Mouse (Mus musculus): ENCODE results near the gene Cxcl3. TPM values are rescaled to one million over a fixed set of nuclear protein-coding genes. Genes with fewer than 3 reads are reported as not detected.

Cxcl3 gene
- polyA plus RNA-seq, 1 experiment from 2014 or later: 0.10 TPM

DNA sequence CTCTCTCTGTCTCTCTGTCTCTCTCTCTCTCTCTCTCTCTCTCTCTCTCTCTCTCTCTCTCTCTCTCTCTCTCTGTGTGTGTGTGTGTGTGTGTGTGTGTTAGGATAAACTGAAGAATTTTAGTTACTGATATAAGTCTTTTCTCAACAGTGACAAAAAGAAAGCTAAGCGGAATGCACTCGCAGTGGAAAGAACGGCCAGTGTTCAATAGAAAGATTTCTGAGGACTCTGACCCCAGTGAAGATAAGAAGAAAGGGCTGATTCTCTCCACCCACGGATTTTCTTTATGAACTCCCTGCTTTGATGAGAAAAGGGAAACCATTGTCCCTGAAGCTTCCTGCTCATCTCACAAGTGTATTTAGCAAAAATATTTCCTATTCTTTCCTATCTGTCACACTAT, 25.6 kb upstream of the Cxcl3 start:
- Histone ChIP-seq H3K4me3 (ENCODE audit: low read depth, low read length) (no peak overlapping the region), H3K36me3 (ENCODE audit: control insufficient read depth, insufficient read depth, low read length) (no peaks in the 10 kb centered on the region), H3K9ac (ENCODE audit: low read length) (no peak overlapping the region), H3K4me2 (replicated peaks; ENCODE audit: low read depth) (no peak overlapping the region), H3K9me3 (ENCODE audit: control insufficient read depth, low read length) (no peaks in the 10 kb centered on the region), H3K27me3 (ENCODE audit: control insufficient read depth, insufficient read depth, low read length) (peaks cover 6% of the 10 kb centered on the region; the same call in 1 of the 2 replicates), H3K4me1 (replicated peaks; ENCODE audit: control insufficient read depth, insufficient read depth) (peaks cover 2% of the 10 kb centered on the region; the same call in 1 of the 2 replicates), H3K27ac (replicated peaks) (no peak overlapping the region)
- DNase-seq (ENCODE audit: low spot score) (no peak), ATAC-seq (ENCODE audit: low FRiP score, low TSS enrichment) (no peak)
- 36% methylated on average over 4 of the region's 4 CpGs for WGBS
- TF ChIP-seq EP300 (optimal IDR thresholded peaks at IDR 0.05) (no peak), CTCF (IDR thresholded peaks at IDR 0.05; ENCODE audit: low read depth) (no peak)

DNA sequence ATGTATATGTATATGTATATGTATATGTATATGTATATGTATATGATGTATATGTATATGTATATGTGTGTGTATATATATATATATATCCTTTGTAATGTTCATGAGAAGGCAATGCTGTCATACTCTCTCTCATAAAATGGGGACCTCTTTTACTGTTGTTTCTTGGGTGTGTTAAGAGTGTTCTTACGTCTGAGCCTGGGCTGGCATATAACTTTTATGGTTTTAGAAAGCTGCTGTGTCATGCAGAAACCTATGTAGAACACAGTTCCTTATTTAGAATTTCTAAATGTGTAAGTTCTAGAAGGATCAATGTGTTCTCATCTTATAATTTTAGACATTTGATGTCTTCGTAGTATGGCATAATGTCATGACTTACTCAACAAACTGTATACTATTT, 25.1 kb upstream of the Cxcl3 start:
- Histone ChIP-seq H3K4me2 (replicated peaks; ENCODE audit: low read depth) (no peak overlapping the region), H3K36me3 (ENCODE audit: control insufficient read depth, insufficient read depth, low read length) (no peaks in the 10 kb centered on the region), H3K4me3 (ENCODE audit: low read depth, low read length) (no peak overlapping the region), H3K27me3 (ENCODE audit: control insufficient read depth, insufficient read depth, low read length) (peaks cover 6% of the 10 kb centered on the region; the same call in 1 of the 2 replicates), H3K9me3 (ENCODE audit: control insufficient read depth, low read length) (no peaks in the 10 kb centered on the region), H3K27ac (replicated peaks) (no peak overlapping the region), H3K9ac (ENCODE audit: low read length) (no peak overlapping the region), H3K4me1 (replicated peaks; ENCODE audit: control insufficient read depth, insufficient read depth) (peaks cover 2% of the 10 kb centered on the region; the same call in 1 of the 2 replicates)
- DNase-seq (ENCODE audit: low spot score) (no peak), ATAC-seq (ENCODE audit: low FRiP score, low TSS enrichment) (no peak)
- no peak for TF ChIP-seq CTCF (IDR thresholded peaks at IDR 0.05; ENCODE audit: low read depth)
- no peak for TF ChIP-seq EP300 (optimal IDR thresholded peaks at IDR 0.05)
- 85% methylated on average over 2 of the region's 2 CpGs for WGBS

DNA sequence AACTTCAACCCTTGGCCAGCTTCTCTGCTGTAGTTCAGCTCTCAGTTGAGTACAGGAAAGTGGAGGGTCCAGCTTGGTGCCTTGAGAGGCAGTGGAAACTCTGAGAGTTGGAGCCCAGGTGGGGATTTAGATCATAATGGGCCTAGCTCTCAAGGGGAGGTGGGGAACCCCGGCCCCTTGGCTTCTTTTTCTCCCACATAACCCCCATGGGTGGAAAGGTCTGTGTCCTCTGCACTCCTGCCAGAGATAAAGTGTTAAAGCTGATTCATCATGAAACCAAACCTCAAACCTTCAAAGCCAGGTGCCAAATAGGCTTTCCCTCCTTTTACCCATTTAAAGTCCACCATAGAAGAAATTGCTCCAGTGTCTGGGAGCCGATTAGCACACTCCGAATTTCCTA, 24.1 kb upstream of the Cxcl3 start:
- Histone ChIP-seq H3K27ac (replicated peaks) (no peak overlapping the region), H3K9ac (ENCODE audit: low read length) (no peak overlapping the region), H3K4me2 (replicated peaks; ENCODE audit: low read depth) (no peak overlapping the region), H3K36me3 (ENCODE audit: control insufficient read depth, insufficient read depth, low read length) (no peaks in the 10 kb centered on the region), H3K9me3 (ENCODE audit: control insufficient read depth, low read length) (no peaks in the 10 kb centered on the region), H3K27me3 (ENCODE audit: control insufficient read depth, insufficient read depth, low read length) (peaks cover 6% of the 10 kb centered on the region; the same call in 1 of the 2 replicates), H3K4me1 (replicated peaks; ENCODE audit: control insufficient read depth, insufficient read depth) (peaks cover 2% of the 10 kb centered on the region; the same call in 1 of the 2 replicates), H3K4me3 (ENCODE audit: low read depth, low read length) (no peak overlapping the region)
- no peak for DNase-seq (ENCODE audit: low spot score)
- 74% methylated on average over 3 of the region's 3 CpGs for WGBS
- no peak for TF ChIP-seq EP300 (optimal IDR thresholded peaks at IDR 0.05)
- no peak for TF ChIP-seq CTCF (IDR thresholded peaks at IDR 0.05; ENCODE audit: low read depth)
- ATAC-seq (ENCODE audit: low FRiP score, low TSS enrichment): no peak

DNA sequence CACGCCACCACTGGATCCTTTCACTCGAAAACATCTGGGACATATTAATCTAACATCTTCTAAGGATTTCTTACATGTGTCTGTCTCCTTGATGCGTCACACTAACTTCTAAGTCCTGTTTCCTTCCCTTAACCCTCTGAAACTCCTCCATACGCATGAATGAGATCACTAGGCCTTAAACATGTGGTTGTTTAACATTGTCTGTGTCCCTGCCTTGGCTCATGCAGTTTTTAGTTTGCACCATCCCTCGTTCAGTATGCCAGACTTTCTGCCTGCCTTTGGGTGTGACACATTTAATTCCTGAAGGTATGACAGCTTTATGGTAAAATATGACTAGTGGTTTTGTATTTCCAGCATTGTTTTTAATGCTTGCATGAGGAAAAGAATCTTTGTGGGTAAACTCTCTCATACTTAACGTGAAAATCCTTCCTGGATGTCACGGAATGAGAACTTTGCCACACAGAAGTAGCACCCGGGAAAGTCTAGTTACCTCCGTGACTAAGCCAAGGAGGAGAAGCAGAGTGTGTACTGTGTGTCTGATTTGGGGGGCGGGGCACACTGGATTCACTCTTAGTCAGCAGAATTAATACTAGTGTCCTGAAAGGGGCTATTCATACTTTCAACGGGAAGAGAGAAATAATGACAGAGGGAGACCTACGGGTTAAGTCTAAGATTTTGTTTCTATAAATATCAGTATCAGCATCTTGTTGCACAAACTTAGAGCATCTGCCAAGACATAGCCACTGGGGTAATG, 21.8 kb upstream of the Cxcl3 start:
- DNase-seq (ENCODE audit: low spot score) (no peak), ATAC-seq (ENCODE audit: low FRiP score, low TSS enrichment) (no peak)
- H3K27ac ChIP-seq (replicated peaks): no peak overlapping the region
- H3K9me3 ChIP-seq (ENCODE audit: control insufficient read depth, low read length): no peaks in the 10 kb centered on the region
- no peak overlapping the region for H3K4me2 ChIP-seq (replicated peaks; ENCODE audit: low read depth)
- H3K9ac ChIP-seq (ENCODE audit: low read length): no peak overlapping the region
- TF ChIP-seq EP300 (optimal IDR thresholded peaks at IDR 0.05) (no peak), CTCF (IDR thresholded peaks at IDR 0.05; ENCODE audit: low read depth) (no peak)
- H3K27me3 ChIP-seq (ENCODE audit: control insufficient read depth, insufficient read depth, low read length): peaks cover 4% of the 10 kb centered on the region; the same call in 1 of the 2 replicates
- H3K4me1 ChIP-seq (replicated peaks; ENCODE audit: control insufficient read depth, insufficient read depth): 0 out of 2 replicates have a peak, but pooled peaks cover 2% of the 10 kb centered on the region
- H3K4me3 ChIP-seq (ENCODE audit: low read depth, low read length): no peak overlapping the region
- 60% methylated on average over 12 of the region's 12 CpGs for WGBS
- H3K36me3 ChIP-seq (ENCODE audit: control insufficient read depth, insufficient read depth, low read length): no peaks in the 10 kb centered on the region

GRCm38 (mm10) chr5:90765821-90766606, 19.9 kb upstream of the Cxcl3 start:
- Histone ChIP-seq H3K36me3 (ENCODE audit: control insufficient read depth, insufficient read depth, low read length) (no peaks in the 10 kb centered on the region), H3K9me3 (ENCODE audit: control insufficient read depth, low read length) (no peaks in the 10 kb centered on the region), H3K4me2 (replicated peaks; ENCODE audit: low read depth) (no peak overlapping the region), H3K27me3 (ENCODE audit: control insufficient read depth, insufficient read depth, low read length) (no peaks in the 10 kb centered on the region), H3K9ac (ENCODE audit: low read length) (no peak overlapping the region), H3K27ac (replicated peaks) (no peak overlapping the region), H3K4me3 (ENCODE audit: low read depth, low read length) (no peak overlapping the region), H3K4me1 (replicated peaks; ENCODE audit: control insufficient read depth, insufficient read depth) (no peaks in the 10 kb centered on the region)
- TF ChIP-seq CTCF (IDR thresholded peaks at IDR 0.05; ENCODE audit: low read depth): no peak
- no peak for TF ChIP-seq EP300 (optimal IDR thresholded peaks at IDR 0.05)
- ATAC-seq (ENCODE audit: low FRiP score, low TSS enrichment) (no peak), DNase-seq (ENCODE audit: low spot score) (no peak)
- 31% methylated on average over 8 of the region's 8 CpGs for WGBS
